Mouse (Mus musculus): ENCODE data around the gene Gan. TPM values are rescaled to one million over a fixed set of nuclear protein-coding genes. Genes with fewer than 3 reads are reported as not detected.

The Gan gene
- total and polyA plus RNA-seq, 3 experiments, result 5.6 to 8.7 TPM; not detected in 1

GRCm38 (mm10) chr8:117201221-117202017, 43.5 kb downstream of the Gan start (continued):
- TF ChIP-seq POLR2AphosphoS5 (IDR thresholded peaks at IDR 0.05; ENCODE audit: borderline replicate concordance, low read depth, low read length) (no peak), TAL1 (IDR thresholded peaks at IDR 0.05; ENCODE audit: low read length) (no peak), ZC3H11A (IDR thresholded peaks at IDR 0.05; ENCODE audit: low read depth, low read length) (no peak), ZMIZ1 (IDR thresholded peaks at IDR 0.05; ENCODE audit: low read depth, low read length) (no peak)

- Histone ChIP-seq H3K27me3 (ENCODE audit: control insufficient read depth in 1 of 2, insufficient read depth in 2 of 2, low read length in 2 of 2) (no peaks in the 10 kb centered on the region), H3K9me3 (replicated peaks; ENCODE audit: insufficient read depth, low read length) (no peaks in the 10 kb centered on the region), H3K36me3 (ENCODE audit: control insufficient read depth in 1 of 2, insufficient read depth in 2 of 2, low read length in 2 of 2) (peaks cover 2 to 35% of the 10 kb centered on the region in 2 experiments; a peak in 3 of 4 replicates), H3K9ac (ENCODE audit: control insufficient read depth, low read depth, low read length, poor library complexity, severe bottlenecking) (no peak overlapping the region), H3K79me2 (ENCODE audit: control insufficient read depth, insufficient read depth, low read length, poor library complexity) (no peaks in the 10 kb centered on the region), H3K27ac (ENCODE audit: control insufficient read depth, low read depth, low read length) (no peak overlapping the region), H3K4me1 (ENCODE audit: control insufficient read depth in 1 of 2, insufficient read depth in 2 of 2, low read length in 2 of 2) (peaks cover 29 to 36% of the 10 kb centered on the region in 2 experiments), H3K4me3 (ENCODE audit: control insufficient read depth in 1 of 2, insufficient read depth in 1 of 2, low read depth in 2 of 2, low read length in 2 of 2) (no peak overlapping the region)
- DNase-seq (ENCODE audit: low read depth, low spot score), result no peak
- TF ChIP-seq POLR2AphosphoS2 (IDR thresholded peaks at IDR 0.05; ENCODE audit: low read length) (no peak), HCFC1 (IDR thresholded peaks at IDR 0.05; ENCODE audit: low read depth, low read length) (no peak), POLR2AphosphoS5 (IDR thresholded peaks at IDR 0.05; ENCODE audit: borderline replicate concordance, low read depth, low read length) (no peak), BHLHE40 (IDR thresholded peaks at IDR 0.05; ENCODE audit: borderline replicate concordance, low read depth, low read length) (no peak), ZMIZ1 (IDR thresholded peaks at IDR 0.05; ENCODE audit: low read depth, low read length) (no peak), MXI1 (IDR thresholded peaks at IDR 0.05; ENCODE audit: low read depth, low read length) (no peak), ZC3H11A (IDR thresholded peaks at IDR 0.05; ENCODE audit: low read depth, low read length) (no peak), NRF1 (IDR thresholded peaks at IDR 0.05; ENCODE audit: insufficient read depth, low read depth, low read length, poor library complexity, severe bottlenecking) (no peak), TCF12 (IDR thresholded peaks at IDR 0.05; ENCODE audit: low read depth, low read length) (no peak), MYC (IDR thresholded peaks at IDR 0.05; ENCODE audit: low read depth, low read length) (no peak), UBTF (IDR thresholded peaks at IDR 0.05; ENCODE audit: borderline replicate concordance, insufficient read depth, low read depth, low read length) (no peak), ELF1 (IDR thresholded peaks at IDR 0.05; ENCODE audit: low read depth, low read length) (no peak), SIN3A (IDR thresholded peaks at IDR 0.05; ENCODE audit: low read length) (no peak), TAL1 (IDR thresholded peaks at IDR 0.05; ENCODE audit: low read length) (no peak), POLR2A (IDR thresholded peaks at IDR 0.05; ENCODE audit: control insufficient read depth in 1 of 2, insufficient read depth in 1 of 2, low read depth in 1 of 2, low read length in 2 of 2, poor library complexity in 1 of 2) (no peak), EP300 (IDR thresholded peaks at IDR 0.05; ENCODE audit: low read depth in 1 of 2, low read length in 2 of 2) (no peak), RAD21 (IDR thresholded peaks at IDR 0.05; ENCODE audit: low read depth, low read length) (no peak)
These were observed 45.1 kb downstream of the Gan start for GRCm38 (mm10) chr8:117203085-117203484.

All from MEL (cell line).